Mouse (Mus musculus) small intestine, adult 2 months (tissue): ENCODE data around the gene Tradd.

Source experiments
- CTCF ChIP-seq: fragments of 200-500 bp; IDR thresholded peaks from 2 replicates; pipeline ENCODE4 v1.5.1; 2012; ENCODE audit warnings: low read depth, mild to moderate bottlenecking, control low read depth, inconsistent platforms, low read length, moderate library complexity, mixed read lengths; ENCODE audit not compliant: insufficient replicate concordance, insufficient read length; ENCODE audit errors: extremely low read depth
- POLR2A ChIP-seq: fragments of 200-500 bp; IDR thresholded peaks from 2 replicates; pipeline ENCODE4 v1.6.1; 2012; ENCODE audit warnings: low read depth, mild to moderate bottlenecking, control low read depth, inconsistent platforms, low read length, moderate library complexity

GRCm38 (mm10) chr8:105259721-105260320 is 4.6 kb downstream of the Tradd start:
- TF ChIP-seq POLR2A (no peak; the same call in 1 of the 2 replicates), CTCF (peak; percentile 82)
